Mouse (Mus musculus) frontal cortex, postnatal 14 days (tissue): ENCODE measurements around the gene Hes7.
A peak's percentile ranks its signal among the peaks of the same experiment; 100 is the strongest.
"Not testable (repeated sequence)": the region's sequence is repeated elsewhere in the genome, so short reads cannot be mapped to it uniquely, and the experiment has no call there.

ENCODE experiments used
- DNase-seq, 2 experiments: peaks; one replicate each; pipeline ENCODE4 v3.0.0; 2022; ENCODE audit warnings: low spot score in 2 of 2

Hes7 gene

DNA sequence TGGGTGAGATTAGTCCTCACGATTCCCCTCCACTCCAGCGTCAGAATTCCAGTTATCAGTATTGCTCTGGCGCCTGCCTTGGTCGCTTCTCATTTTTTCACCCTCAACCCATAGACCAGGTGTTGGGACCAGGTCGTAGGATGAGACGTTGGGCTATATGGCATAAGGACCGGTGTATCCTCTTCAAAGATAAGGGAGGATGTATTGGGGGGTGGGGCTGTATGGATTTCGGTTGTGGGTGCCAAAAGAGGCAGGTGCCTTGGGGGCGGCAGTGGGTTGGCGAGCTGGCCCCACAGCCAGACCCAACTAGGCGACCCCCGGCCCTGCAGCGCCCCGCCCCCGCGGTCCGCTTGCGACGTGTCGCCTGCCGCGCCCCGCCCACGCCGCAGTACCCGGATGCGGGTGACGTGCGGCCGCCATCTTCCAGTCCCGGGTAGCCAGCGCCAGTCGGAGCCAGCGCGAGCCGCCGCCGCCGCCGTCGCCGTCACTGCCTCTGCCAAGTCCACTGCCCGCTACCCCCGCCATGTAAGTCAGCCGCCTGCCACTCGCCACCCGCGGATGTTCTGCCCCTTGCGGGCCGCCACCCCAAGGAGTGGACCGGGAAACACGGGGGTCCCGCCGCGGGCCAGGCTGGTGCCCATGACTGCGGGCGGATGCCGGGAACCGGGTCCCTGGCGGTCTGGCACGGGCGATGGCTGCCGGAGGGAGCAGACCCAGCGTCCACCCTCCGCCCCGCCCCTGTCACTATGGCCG lies 31.9 kb upstream of the Hes7 start, which contains the start of gene Vamp2:
Gene Vamp2, plus strand, starts transcription at position 388 of the 753 bp plus-strand sequence.
- peak; percentile 85 to 90 for DNase-seq

DNA sequence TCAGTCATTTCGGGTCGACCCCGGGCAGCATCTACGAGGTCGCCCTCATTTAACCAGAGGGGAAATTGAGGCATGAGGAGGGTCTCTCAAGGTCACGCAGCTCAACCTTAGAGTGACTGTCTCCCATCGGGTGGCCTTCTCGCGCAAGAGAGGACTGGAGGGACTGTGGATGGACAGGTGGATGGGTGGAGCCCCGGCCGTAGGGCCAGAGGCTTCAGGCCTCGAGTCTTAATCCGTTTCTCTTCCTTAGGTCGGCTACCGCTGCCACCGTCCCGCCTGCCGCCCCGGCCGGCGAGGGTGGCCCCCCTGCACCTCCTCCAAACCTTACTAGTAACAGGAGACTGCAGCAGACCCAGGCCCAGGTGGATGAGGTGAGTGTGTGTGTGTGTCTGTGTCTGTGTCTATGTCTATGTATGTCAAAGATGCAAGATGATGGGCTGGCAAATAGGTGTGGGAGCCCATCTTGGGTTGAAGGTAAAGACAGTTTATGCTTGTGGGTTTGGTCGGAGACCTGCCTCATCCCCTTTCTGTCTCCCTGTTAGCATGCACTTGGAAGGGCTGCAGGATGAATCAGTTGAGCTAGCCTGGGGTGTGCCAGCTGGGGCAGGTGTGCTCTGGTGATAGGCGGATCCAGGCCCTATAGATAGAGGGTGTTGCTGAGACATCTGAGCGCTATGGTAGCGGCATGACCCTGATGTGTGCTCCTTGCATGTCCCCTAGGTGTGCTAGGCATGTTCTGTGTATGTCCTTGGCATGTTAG lies 31.2 kb upstream of the Hes7 start:
- DNase-seq: no peak

DNA sequence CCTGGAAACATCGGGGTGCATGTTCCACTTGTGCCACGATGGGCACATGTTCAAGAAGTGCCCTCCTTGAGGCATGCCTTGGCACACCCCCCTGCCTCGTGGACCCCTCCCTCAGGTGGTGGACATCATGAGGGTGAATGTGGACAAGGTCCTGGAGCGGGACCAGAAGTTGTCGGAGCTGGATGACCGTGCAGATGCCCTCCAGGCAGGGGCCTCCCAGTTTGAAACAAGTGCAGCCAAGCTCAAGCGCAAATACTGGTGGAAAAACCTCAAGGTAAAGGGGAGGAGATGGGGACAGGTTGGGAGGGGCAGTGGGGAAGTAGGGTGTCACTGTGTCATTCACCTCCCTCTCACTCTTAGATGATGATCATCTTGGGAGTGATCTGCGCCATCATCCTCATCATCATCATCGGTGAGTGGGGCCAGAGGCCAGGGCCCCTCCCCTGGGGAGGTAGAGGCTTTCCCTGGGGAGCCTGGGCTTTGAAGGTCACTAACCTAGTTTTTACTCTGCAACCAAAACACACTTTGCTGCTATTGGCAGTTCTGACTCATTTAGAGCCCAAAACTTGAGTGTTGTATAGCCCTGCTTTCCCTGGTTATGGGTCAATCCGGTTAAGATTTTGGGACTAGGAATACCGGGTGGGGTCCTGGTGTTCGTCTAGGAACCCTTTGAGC lies 30.5 kb upstream of the Hes7 start:
- no peak for DNase-seq

DNA sequence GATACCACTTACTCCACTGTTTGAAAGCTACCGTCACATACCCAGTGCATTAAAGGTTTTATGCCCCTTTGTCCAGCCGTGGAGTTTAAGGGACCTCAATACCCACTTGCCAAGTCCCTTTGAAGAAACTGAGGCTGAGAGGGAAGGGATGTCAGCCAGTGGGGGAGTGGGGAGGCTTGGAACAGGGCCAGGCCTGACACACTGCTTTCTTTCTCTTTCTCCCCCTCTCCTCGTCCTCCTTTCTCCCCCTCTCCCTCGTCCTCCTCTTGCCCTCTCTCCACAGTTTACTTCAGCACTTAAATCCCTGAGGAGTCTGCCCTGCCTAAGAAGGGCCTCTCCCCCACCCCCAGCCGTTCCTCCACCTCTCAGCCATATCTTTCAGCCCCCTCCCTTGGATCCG lies 29.8 kb upstream of the Hes7 start:
- DNase-seq: no peak

DNA sequence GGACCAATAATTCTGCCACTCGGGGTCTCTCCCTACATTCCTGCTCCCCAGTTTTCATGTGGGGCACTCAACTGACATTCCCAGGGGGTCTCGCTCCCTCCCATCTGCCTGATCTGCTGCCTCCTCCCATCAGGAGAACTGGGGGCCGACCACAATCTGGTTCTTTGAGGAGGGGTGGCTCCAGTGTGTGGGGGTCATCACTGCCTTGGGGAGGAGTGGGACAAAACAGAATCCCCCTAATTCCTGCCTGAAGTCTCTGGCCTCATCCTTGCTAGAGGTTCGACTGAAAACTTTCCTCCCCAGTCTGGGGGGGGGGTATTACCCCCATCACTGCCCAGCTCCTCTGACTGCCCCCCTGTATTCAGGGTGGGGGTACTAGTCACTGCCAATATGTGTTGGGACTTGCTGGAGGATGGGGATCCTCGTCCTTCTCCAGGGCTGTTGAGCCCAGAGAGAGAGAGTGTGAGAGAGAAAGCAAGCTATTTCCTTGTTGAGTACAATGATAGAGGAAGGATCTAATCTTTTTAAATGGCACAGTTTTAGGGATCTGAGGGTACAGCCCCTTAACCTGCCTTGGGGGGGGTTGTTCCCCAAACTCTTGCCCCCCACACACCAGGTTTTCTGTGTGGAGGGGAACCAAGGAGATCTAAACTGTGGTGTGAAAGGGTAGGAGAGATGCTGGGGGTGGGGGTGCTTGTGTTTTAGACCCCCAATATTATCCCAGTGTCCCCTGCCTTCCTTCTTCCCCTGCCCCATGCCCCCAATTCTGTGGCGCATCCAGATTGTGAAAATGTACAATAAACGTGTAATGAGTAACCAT lies 28.4 kb upstream of the Hes7 start:
- DNase-seq: no peak

DNA sequence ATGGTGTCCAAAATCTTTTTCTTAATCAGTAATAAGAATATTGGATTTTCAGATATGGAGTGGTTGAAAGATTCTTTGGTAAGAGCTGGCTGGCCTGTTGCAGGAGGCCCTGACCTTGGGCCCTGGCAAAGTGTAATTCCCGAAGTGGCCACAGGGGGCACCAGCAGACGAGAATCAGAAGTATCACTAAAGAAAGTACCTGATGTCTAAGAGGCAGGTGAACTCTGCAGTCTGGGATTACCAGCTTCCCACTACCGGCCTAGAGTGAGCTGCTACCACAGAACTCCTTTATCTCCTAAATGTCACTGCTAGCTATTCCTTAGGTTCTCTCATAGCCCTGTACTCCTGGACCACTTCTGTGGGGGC lies 27.8 kb upstream of the Hes7 start:
- peak in 1 of 2 experiments; percentile 82 for DNase-seq

DNA sequence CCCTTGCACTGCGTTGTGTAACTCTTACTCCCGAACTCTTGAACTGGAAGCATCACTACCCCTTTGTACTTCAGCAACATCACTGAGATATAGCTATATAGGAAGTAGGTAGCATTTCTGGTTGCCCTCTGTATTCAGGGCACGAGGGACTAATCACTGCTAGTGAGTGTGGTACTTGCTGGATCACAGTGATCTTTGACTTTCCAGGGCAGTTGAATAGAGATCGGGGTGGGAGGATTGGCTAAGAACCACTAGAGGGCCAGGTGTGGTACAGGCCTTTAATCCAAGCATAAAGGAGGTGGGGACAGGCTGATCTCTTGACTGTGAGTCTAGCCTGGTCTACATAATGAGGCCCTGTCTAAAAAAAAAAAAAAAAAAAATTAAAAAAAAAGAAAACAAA lies 27.3 kb upstream of the Hes7 start:
- no peak for DNase-seq

DNA sequence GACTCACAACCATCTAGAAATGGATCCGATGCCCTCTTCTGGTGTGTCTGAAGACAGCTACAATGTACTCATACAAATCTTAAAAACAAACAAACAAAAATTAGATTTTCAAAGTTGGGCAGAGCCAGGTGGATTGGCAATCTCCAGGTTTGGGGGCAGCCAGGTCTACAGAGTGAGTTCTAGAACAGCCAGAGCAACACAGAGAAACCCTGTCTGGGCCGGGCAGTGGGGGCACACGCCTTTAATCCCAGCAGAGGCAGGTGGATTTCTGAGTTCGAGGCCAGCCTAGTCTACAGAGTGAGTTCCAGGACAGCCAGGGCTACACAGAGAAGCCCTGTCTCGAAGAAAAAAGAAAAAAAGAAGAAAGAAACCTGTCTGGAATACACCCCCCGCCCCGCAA lies 26.3 kb upstream of the Hes7 start:
- DNase-seq: not testable (repeated sequence)

DNA sequence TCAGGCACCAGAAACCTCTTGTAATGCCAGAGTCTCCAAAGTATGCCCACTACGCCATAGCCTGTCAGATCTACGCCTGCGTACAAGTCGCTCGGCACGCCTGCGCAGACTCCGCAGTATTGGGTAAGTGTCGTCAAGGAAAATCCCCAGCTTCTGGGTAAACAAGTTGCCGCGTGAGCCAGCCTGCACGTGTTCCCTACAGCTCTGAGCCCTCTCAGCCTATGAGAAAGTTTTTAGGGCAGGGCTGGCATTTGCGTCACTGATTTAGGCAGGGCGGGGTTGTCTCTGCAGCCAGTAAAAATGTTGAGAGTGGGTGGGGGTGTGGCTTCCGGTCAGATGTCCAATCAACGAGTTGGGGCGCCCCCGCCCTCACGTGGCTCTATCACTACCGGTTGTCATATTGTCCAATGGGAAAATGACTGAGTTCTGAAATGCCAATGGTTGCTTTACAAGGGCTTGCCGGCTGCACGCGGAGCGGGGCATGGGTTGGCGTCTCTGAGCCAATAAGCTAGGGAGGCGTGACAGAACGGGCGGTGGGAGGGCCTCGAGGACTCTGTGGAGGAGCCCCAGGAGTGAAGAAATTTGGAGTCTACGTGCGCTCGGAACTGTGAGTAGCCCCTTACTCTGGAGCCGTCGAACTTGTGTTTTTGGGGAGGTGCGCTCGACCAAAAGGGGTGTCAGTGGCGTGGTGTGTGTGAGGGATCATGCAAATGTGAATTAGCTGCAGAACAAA lies 25.3 kb upstream of the Hes7 start, which contains the start of gene Per1:
Gene Per1, plus strand, starts transcription at position 521 of the 733 bp plus-strand sequence.
- peak; percentile 100 for DNase-seq

DNA sequence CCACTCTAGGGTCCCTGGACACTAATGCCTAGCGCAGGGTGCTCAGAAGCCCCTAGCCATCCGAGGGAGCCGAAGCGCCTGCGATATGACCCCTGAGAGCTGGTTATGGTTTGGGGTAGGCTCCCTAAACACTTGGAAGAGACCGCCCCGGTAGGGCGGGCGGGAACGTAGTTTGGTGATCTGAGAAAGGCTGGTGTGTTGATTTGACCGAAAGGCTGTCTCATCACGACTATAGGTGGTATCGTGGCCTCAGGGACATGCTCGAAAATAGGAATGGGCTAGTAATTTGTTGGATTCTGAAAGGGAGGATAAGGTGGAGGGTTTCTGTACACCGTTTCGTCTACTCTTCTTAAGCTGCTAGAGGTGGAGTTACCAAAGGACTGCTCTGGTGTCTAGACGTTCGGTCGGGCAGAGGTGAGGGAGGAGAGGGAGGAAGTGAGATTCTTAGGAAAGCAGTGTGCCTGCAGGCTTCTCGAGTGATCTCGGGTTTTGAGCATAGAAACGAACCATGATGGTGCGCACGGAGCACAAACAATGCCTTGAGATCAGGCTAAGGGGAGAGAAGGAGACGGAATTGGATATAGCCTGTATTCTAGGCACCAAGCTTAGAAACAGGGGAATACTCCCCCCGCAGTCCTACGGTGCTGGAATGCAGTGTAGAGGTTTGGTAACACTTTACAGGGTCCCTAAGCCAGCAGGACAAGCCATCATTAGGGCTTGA lies 24.5 kb upstream of the Hes7 start:
- no peak for DNase-seq

DNA sequence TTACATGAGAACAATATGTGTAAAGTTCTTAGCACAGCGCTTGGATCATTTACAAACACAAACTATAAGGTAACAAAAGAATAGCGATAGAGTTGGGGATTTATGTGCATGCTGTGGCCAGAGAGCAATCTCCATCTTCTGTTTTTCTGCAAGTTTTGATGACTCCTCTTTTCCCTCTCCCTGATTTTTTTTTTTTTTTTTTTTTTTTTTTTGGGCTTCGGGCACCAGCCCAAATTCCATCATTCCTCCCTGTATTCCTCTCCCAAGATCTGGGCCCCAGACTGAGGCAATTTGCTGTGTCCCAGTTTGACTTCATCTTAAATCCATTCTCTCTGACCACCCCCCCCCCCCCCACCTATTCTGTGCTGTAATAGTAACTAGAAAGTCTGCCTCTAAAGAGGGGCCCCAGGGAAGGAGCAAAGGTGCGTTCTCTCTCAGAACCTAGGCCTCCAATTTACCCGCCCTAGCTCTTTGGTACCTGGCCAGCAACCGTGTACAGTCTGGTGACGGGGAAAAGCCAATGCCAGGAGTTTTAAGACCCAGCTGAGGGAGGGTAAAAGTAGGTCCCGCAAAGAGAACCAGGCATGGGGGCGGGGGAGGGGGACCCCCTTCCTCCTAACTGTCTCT lies 23.7 kb upstream of the Hes7 start:
- DNase-seq: no peak

DNA sequence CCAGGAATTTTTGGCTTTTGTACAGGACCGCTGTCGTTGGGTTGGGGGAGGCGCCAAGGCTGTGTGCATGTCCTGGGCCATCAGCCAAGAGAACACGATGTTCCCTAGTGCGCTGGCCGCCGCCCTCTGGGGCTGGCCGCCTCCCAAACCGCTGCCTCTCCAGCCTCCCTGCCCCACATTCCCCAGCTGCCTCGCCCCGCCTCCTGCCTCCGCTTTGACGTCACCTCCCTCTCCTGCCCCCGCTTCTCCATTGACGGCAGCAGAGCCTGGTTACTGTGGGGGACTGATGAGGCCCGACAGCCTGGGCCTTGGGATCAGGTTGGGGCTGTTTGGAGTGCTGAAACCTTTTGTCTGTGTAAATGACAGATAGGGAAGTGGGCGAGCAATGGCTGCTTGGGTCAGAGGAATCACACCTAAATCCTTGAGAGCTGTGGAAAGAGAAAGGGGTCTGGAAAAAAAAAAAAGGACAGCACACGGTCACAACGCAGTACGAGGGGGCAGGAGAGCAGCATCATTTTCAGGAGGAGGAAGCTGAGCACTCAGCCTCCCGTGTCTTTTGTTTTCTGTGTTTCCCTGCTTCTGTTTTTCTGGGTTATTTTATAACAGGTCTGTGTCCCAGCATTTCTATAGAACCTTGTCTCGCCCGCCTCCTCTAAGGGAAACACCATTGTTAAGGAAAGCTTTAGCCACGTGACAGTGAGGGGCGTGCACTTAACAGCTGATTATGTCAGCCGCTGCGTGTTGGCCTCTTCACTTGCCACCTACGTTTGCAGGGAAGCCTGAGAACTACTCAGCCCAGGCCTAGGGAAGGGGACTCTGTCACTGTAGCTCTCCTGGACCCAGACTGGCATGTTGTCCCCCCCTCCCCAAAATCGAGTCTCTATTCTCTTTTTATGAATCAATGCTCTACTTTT lies 23.0 kb upstream of the Hes7 start:
- DNase-seq: peak; percentile 93 to 96

DNA sequence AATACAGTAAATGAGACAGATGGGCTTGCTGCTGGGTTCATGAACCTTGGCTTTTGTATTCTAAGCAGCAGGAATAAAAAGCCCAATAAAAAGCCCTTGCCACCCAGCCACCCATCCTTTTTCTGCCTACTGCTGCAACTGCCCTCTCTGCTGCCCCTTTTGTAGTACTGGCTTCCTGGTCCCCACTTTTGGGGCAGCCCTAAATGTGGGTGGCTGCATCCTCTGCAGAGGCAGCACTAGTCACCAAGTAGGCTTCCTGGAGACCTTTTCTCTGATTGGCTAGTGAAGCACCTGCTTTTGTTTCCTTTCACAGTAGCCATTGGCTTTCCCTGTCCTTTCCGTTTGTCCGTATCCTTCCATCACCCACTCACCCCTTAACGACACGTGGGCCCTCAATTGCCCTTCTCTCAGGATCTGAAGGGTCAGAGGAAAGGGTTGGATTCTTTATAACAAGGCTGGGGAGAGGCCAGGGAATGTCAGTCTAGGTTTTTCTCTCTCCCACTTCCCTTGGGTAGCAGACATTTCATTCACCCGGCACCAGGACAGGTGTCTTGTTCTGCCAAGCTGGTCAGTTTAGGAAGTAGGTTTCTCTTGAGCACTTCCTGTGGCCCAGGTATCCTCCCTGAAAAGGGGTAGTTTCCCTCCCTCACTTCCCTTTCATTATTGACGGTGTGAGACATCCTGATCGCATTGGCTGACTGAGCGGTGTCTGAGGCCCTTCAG lies 22.0 kb upstream of the Hes7 start:
- peak in 1 of 2 experiments; percentile 8 for DNase-seq

DNA sequence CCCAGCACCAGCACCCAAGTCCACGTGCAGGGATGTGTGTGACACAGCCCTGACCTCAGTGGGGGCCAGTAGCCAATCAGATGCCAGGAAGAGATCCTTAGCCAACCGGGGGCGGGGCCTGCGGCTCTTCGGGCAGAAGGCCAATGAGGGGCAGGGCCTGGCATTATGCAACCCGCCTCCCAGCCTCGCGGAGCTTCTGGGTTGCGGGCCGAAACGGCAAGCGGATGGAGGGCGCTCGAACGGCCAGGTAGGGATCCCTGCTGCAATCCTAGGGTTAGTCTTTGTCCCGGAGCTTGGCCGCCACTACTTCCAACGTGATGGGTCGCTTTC lies 21.5 kb upstream of the Hes7 start:
- peak; percentile 94 for DNase-seq

DNA sequence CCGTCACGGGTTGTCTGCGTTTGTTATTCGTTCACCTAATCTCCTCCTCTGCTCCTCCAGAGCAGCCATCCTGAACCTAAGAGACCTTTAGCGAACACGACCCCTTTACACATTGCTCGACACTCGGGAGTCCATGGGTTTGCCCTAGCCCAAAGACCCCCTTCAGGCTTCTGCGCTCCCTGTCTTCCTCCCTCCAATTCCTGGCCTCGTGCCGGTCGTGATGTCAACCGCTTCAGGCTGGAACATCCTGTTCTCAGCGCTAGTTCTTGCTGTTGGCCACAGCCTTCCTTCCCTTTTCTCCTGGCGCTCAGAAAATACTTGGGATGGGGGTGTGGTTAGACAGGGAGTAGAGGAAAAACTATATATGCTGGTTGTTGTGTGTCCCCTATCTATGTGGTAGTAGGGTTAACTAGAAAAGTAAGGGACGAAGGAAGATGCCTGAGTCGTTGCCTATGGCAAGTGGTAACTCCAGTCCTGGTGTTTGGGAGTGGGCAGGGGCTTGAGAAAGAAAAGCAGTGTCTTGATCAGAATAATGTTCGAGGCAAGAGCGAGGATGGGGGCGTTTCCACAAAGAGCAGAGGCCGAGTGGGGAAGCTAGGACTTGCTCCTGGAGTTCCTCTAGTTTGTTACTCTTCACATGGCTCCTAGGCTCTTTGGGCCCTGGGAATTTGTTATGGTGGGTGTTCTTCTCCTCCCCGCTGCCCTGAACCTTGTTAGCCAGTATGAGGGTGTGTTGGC lies 20.9 kb upstream of the Hes7 start:
- peak in 1 of 2 experiments; percentile 64 for DNase-seq

DNA sequence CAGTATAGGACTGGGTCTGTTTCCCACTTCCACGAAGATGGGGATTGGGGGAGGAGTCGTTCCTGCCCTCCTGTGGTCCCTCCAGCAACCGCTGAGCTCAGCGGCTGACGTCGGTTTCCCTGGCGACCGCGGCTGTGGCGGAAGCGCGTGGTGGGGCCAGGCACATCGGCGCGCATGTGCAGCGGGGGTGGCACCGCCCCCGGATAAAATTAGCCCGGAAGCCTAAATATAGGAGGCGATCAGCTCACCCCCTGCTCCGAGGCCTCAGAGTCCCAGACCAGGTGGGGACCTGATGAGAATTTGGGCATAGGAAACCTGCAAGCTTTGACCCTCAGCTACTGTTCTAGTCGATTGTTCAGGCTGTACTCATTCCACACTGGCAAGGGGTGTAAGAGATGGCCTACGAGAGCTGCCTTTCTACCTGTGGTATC lies 20.3 kb upstream of the Hes7 start:
- peak; percentile 85 to 89 for DNase-seq

DNA sequence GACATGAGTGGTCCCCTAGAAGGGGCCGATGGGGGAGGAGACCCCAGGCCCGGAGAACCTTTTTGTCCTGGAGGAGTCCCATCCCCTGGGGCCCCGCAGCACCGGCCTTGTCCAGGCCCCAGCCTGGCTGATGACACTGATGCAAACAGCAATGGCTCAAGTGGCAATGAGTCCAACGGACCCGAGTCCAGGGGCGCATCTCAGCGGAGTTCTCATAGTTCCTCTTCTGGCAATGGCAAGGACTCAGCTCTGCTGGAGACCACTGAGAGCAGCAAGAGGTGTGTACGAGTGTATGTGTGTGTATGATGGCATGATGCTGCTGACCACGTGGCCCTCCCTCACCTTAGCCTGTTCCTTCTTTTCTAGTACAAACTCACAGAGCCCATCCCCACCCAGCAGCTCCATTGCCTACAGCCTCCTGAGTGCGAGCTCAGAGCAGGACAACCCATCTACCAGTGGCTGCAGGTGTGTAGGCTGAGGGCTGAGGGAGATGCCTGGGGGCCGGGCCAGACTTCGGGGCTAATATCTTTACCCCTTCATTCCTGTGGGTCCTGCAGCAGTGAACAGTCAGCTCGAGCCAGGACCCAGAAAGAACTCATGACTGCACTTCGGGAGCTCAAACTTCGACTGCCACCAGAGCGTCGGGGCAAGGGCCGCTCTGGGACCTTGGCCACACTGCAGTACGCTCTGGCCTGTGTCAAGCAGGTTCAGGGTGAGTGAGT lies 19.4 kb upstream of the Hes7 start:
- DNase-seq: peak in 1 of 2 experiments; percentile 21
